Mouse (Mus musculus) olfactory bulb, adult 2 months (tissue): ENCODE results near the gene Gm12248. TPM values are rescaled to one million over a fixed set of nuclear protein-coding genes. Genes with fewer than 3 reads are reported as not detected.

Experiments
- H3K27ac ChIP-seq: fragments of 200-500 bp; 2 replicates; pipeline ENCODE4 v1.5.1; 2012; ENCODE audit warnings: low read depth, low read length; ENCODE audit not compliant: insufficient read depth
- H3K4me1 ChIP-seq: fragments of 200-500 bp; 2 replicates; pipeline ENCODE4 v1.6.1; 2012; ENCODE audit warnings: low read length; ENCODE audit not compliant: control insufficient read depth, insufficient read depth
- H3K4me3 ChIP-seq: fragments of 200-500 bp; 2 replicates; pipeline ENCODE4 v1.5.1; 2012; ENCODE audit warnings: mild to moderate bottlenecking, low read depth, low read length, moderate library complexity; ENCODE audit not compliant: insufficient read depth
- CTCF ChIP-seq: fragments of 200-500 bp; IDR thresholded peaks from 2 replicates; pipeline ENCODE4 v1.5.1; 2012; ENCODE audit warnings: low read depth, mild to moderate bottlenecking, low read length, moderate library complexity; ENCODE audit not compliant: insufficient read depth
- POLR2A ChIP-seq: fragments of 200-500 bp; IDR thresholded peaks from 2 replicates; pipeline ENCODE4 v1.6.1; 2012; ENCODE audit warnings: mild to moderate bottlenecking, low read depth, low read length, moderate library complexity; ENCODE audit not compliant: insufficient read depth
- WGBS: fragments of 180-500 bp; shearing (Covaris S2); methylation state at CpG from one replicate; pipeline ENCODE4 v1.1.7; 2018; 5-methylcytosine and 5-hydroxymethylcytosine counted together
- polyA plus RNA-seq: library from polyadenylated mRNA; stranded (reverse); fragments of >200 nt; gene quantifications from 2 replicates; pipeline ENCODE4 v1.2.4, GENCODE M21; 2012; ENCODE audit warnings: low replicate concordance; ENCODE audit not compliant: missing spikeins, insufficient read depth, insufficient read length

The Gm12248 gene
- not detected in 2 replicates for polyA plus RNA-seq

- WGBS, result 23% methylated on average over 12 of the region's 12 CpGs
- TF ChIP-seq POLR2A, result no peak
- TF ChIP-seq CTCF, result no peak
- no peak within 1 kb of the TSS for H3K27ac ChIP-seq
- peaks cover 8% of the 10 kb centered on the region for H3K4me1 ChIP-seq
- H3K4me3 ChIP-seq, result no peak within 1 kb of the TSS
Observed at GRCm38 (mm10) chr11:58093021-58093528, at the start of gene Gm12248. Gm12248 (minus strand) TSS chr11:58093134.

- H3K4me1 ChIP-seq, result no peaks in the 10 kb centered on the region
- TF ChIP-seq POLR2A, result no peak
- TF ChIP-seq CTCF, result no peak
- WGBS, result 89% methylated on average over 3 of the region's 3 CpGs
- H3K4me3 ChIP-seq, result no peak overlapping the region
- H3K27ac ChIP-seq, result no peak overlapping the region
Observed at GRCm38 (mm10) chr11:58139466-58139865, 46.5 kb upstream of the Gm12248 start.

- TF ChIP-seq CTCF, result no peak
- no peak for TF ChIP-seq POLR2A
- H3K27ac ChIP-seq, result no peak overlapping the region
- no peak overlapping the region for H3K4me3 ChIP-seq
- WGBS, result 90% methylated on average over 11 of the region's 11 CpGs
- no peaks in the 10 kb centered on the region for H3K4me1 ChIP-seq
Observed at GRCm38 (mm10) chr11:58138821-58139220, 45.9 kb upstream of the Gm12248 start.

- H3K4me3 ChIP-seq, result no peak overlapping the region
- TF ChIP-seq CTCF, result no peak
- no peak for TF ChIP-seq POLR2A
- H3K4me1 ChIP-seq, result no peaks in the 10 kb centered on the region
- H3K27ac ChIP-seq, result no peak overlapping the region
- WGBS, result 90% methylated on average over 6 of the region's 6 CpGs
Observed at GRCm38 (mm10) chr11:58136677-58137076, 43.7 kb upstream of the Gm12248 start.

- Histone ChIP-seq H3K27ac (no peak overlapping the region), H3K4me1 (no peaks in the 10 kb centered on the region), H3K4me3 (no peak overlapping the region)
- no peak for TF ChIP-seq POLR2A
- no peak for TF ChIP-seq CTCF
Observed at GRCm38 (mm10) chr11:58135296-58135695, 42.4 kb upstream of the Gm12248 start.

- Histone ChIP-seq H3K4me1 (no peaks in the 10 kb centered on the region), H3K4me3 (no peak overlapping the region), H3K27ac (no peak overlapping the region)
- TF ChIP-seq POLR2A, result no peak
- no peak for TF ChIP-seq CTCF
Observed at GRCm38 (mm10) chr11:58134869-58135268, 41.9 kb upstream of the Gm12248 start.

GRCm38 (mm10) chr11:58132026-58132425, 39.1 kb upstream of the Gm12248 start:
- 93% methylated on average over 3 of the region's 3 CpGs for WGBS
- TF ChIP-seq CTCF (no peak), POLR2A (no peak)
- H3K4me3 ChIP-seq, result no peak overlapping the region
- no peak overlapping the region for H3K27ac ChIP-seq
- H3K4me1 ChIP-seq, result no peaks in the 10 kb centered on the region

- WGBS, result 86% methylated on average over 6 of the region's 6 CpGs
- TF ChIP-seq CTCF (no peak), POLR2A (no peak)
Observed at GRCm38 (mm10) chr11:58129302-58129843, 36.4 kb upstream of the Gm12248 start.

GRCm38 (mm10) chr11:58127544-58127943, 34.6 kb upstream of the Gm12248 start:
- TF ChIP-seq POLR2A (no peak), CTCF (no peak)
- 79% methylated on average over 2 of the region's 2 CpGs for WGBS
- H3K4me1 ChIP-seq, result no peaks in the 10 kb centered on the region
- H3K27ac ChIP-seq, result no peak overlapping the region
- no peak overlapping the region for H3K4me3 ChIP-seq

More at GRCm38 (mm10) chr11:58129302-58129843, 36.4 kb upstream of the Gm12248 start:
- H3K4me3 ChIP-seq, result no peak overlapping the region
- no peaks in the 10 kb centered on the region for H3K4me1 ChIP-seq
- no peak overlapping the region for H3K27ac ChIP-seq

GRCm38 (mm10) chr11:58126397-58127160, 33.6 kb upstream of the Gm12248 start:
- H3K4me1 ChIP-seq, result no peaks in the 10 kb centered on the region
- H3K4me3 ChIP-seq, result no peak overlapping the region
- no peak for TF ChIP-seq CTCF
- no peak for TF ChIP-seq POLR2A
- H3K27ac ChIP-seq, result no peak overlapping the region
- 51% methylated on average over 7 of the region's 7 CpGs for WGBS
